Mouse (Mus musculus): ENCODE results near the gene Tnc. TPM values are rescaled to one million over a fixed set of nuclear protein-coding genes. Genes with fewer than 3 reads are reported as not detected.
"Not testable (repeated sequence)": the region's sequence is repeated elsewhere in the genome, so short reads cannot be mapped to it uniquely, and the experiment has no call there.

Tnc gene
- polyA plus RNA-seq, 1 experiment from 2014 or later = 64.2 TPM

DNA sequence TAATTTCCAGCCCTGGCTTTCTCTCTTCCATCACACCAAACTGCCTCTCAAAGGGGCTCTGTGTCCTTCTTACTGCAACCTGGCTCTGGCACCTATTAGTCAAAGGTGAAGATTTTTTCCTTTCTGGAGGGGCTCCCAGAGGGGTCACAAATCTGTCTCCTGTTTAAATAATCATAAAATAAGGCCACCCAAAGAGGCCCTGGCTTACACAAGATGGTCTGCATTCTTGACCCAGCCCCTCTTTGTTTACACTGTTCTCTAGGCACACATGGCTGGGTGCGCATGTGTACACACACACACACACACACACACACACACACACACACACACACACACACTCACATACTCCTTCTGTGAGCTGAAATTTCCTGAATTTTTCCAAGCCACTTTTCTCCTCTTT is 83.4 kb downstream of the Tnc start:
- H3K9ac ChIP-seq (ENCODE audit: low read depth, low read length) = no peak overlapping the region
- ATAC-seq = no peak
- H3K9me3 ChIP-seq (replicated peaks; ENCODE audit: control insufficient read depth, low read length, poor library complexity, severe bottlenecking) = no peaks in the 10 kb centered on the region
- no peak overlapping the region for H3K4me2 ChIP-seq (ENCODE audit: low read length)
- no peaks in the 10 kb centered on the region for H3K27me3 ChIP-seq (ENCODE audit: control insufficient read depth, insufficient read depth, low read depth, low read length)
- H3K4me1 ChIP-seq (ENCODE audit: control insufficient read depth, insufficient read depth, low read length) = no peaks in the 10 kb centered on the region
- no peak overlapping the region for H3K4me3 ChIP-seq (ENCODE audit: low read depth, low read length)
- WGBS = 88% methylated on average over 1 of the region's 1 CpGs
- no peak overlapping the region for H3K27ac ChIP-seq (ENCODE audit: low read length)
- H3K36me3 ChIP-seq (ENCODE audit: control insufficient read depth, insufficient read depth, low read length) = no peaks in the 10 kb centered on the region

DNA sequence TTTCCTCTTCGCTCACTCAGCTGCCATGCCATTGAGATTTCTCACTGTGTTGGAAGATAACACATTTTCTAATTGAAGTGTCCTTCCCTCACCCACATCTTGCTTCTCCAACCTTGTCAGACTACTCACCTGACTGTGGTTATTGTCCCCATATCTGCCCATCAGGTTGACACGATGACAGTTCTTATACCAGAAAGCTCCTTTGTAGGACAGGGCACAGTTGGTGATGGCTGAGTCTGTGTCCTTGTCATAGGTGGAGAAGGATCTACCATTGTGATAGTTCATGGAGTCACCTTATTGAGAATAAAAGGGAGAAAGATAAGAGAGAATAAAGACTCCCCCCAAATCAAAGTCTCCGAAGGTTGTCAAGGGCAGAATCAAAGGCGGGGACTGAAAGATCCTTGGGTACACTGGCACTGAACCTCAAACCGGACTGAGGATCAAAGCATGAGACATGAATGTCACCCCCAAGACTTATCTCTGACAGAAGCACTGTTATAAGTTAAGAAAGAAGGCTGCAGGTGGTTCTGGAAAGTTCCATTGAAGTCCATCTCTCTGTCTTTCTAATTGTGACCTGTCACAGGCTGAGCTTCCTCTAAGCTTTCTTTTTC is 84.9 kb downstream of the Tnc start:
- Histone ChIP-seq H3K4me1 (ENCODE audit: control insufficient read depth, insufficient read depth, low read length) (no peaks in the 10 kb centered on the region), H3K9me3 (replicated peaks; ENCODE audit: control insufficient read depth, low read length, poor library complexity, severe bottlenecking) (no peaks in the 10 kb centered on the region), H3K36me3 (ENCODE audit: control insufficient read depth, insufficient read depth, low read length) (no peaks in the 10 kb centered on the region), H3K4me2 (ENCODE audit: low read length) (no peak overlapping the region), H3K9ac (ENCODE audit: low read depth, low read length) (no peak overlapping the region), H3K27me3 (ENCODE audit: control insufficient read depth, insufficient read depth, low read depth, low read length) (no peaks in the 10 kb centered on the region), H3K4me3 (ENCODE audit: low read depth, low read length) (no peak overlapping the region), H3K27ac (ENCODE audit: low read length) (no peak overlapping the region)
- peak; percentile 54; the same call in 1 of the 2 replicates for ATAC-seq
- WGBS = 89% methylated on average over 5 of the region's 5 CpGs

GRCm38 (mm10) chr4:63958601-63959000 is 88.2 kb downstream of the Tnc start:
- no peaks in the 10 kb centered on the region for H3K36me3 ChIP-seq (ENCODE audit: control insufficient read depth, insufficient read depth, low read length)
- H3K9ac ChIP-seq (ENCODE audit: low read depth, low read length) = no peak overlapping the region
- WGBS = 91% methylated on average over 4 of the region's 4 CpGs

DNA sequence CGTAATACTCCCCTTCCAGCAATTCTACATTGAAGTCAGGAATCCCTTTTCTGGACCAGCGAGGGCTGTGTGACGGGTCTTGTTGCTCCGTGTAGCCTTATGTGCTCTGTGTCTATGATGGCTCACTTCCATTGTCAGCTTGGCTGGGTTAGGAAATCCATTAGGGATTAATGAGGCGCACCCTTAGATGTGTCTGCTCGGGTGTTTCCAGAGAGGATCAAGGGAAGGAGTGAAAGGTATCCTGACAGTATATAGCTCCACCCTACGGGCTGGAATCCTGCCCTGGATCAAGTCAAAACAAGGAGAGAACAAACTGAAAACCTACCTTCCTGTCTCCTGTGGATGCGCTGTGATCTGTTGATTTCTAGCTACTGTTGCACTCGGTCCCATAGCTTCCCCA is 96.8 kb downstream of the Tnc start:
- ATAC-seq = 0 out of 2 replicates have a peak, but pooled peaks have one; percentile 21
- H3K27me3 ChIP-seq (ENCODE audit: control insufficient read depth, insufficient read depth, low read depth, low read length) = no peaks in the 10 kb centered on the region
- H3K9me3 ChIP-seq (replicated peaks; ENCODE audit: control insufficient read depth, low read length, poor library complexity, severe bottlenecking) = no peaks in the 10 kb centered on the region
- no peak overlapping the region for H3K4me3 ChIP-seq (ENCODE audit: low read depth, low read length)
- no peaks in the 10 kb centered on the region for H3K4me1 ChIP-seq (ENCODE audit: control insufficient read depth, insufficient read depth, low read length)
- H3K36me3 ChIP-seq (ENCODE audit: control insufficient read depth, insufficient read depth, low read length) = no peaks in the 10 kb centered on the region
- no peak overlapping the region for H3K9ac ChIP-seq (ENCODE audit: low read depth, low read length)
- H3K4me2 ChIP-seq (ENCODE audit: low read length) = no peak overlapping the region
- 84% methylated on average over 9 of the region's 9 CpGs for WGBS
- no peak overlapping the region for H3K27ac ChIP-seq (ENCODE audit: low read length)

More at GRCm38 (mm10) chr4:63958601-63959000, 88.2 kb downstream of the Tnc start:
- Histone ChIP-seq H3K9me3 (replicated peaks; ENCODE audit: control insufficient read depth, low read length, poor library complexity, severe bottlenecking) (no peaks in the 10 kb centered on the region), H3K4me1 (ENCODE audit: control insufficient read depth, insufficient read depth, low read length) (no peaks in the 10 kb centered on the region), H3K27ac (ENCODE audit: low read length) (no peak overlapping the region), H3K27me3 (ENCODE audit: control insufficient read depth, insufficient read depth, low read depth, low read length) (no peaks in the 10 kb centered on the region), H3K4me2 (ENCODE audit: low read length) (no peak overlapping the region), H3K4me3 (ENCODE audit: low read depth, low read length) (no peak overlapping the region)
- no peak for ATAC-seq

DNA sequence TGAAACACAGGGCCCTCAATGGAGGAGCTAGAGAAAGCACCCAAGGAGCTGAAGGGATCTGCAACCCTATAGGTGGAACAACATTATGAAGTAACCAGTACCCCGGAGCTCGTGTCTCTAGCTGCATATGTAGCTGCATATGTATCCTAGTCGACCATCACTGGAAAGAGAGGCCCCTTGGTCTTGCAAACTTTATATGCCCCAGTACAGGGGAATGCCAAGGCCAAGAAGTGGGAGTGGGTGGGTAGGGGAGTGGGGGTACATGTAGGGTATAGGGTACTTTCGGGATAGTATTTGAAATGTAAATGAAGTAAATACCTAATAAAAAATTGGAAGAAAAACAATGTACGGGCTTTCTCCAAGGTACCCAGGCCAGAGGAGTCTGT is 98.1 kb downstream of the Tnc start:
- H3K27ac ChIP-seq (ENCODE audit: low read length); H3K9ac ChIP-seq (ENCODE audit: low read depth, low read length); H3K4me2 ChIP-seq (ENCODE audit: low read length); H3K27me3 ChIP-seq (ENCODE audit: control insufficient read depth, insufficient read depth, low read depth, low read length); H3K4me3 ChIP-seq (ENCODE audit: low read depth, low read length); H3K9me3 ChIP-seq (replicated peaks; ENCODE audit: control insufficient read depth, low read length, poor library complexity, severe bottlenecking); H3K36me3 ChIP-seq (ENCODE audit: control insufficient read depth, insufficient read depth, low read length); H3K4me1 ChIP-seq (ENCODE audit: control insufficient read depth, insufficient read depth, low read length): not testable (repeated sequence)
- WGBS = 83% methylated on average over 5 of the region's 5 CpGs
- ATAC-seq = peak; percentile 57; the same call in 1 of the 2 replicates

GRCm38 (mm10) chr4:63948066-63948687 is 98.6 kb downstream of the Tnc start:
- Histone ChIP-seq H3K36me3 (ENCODE audit: control insufficient read depth, insufficient read depth, low read length) (no peaks in the 10 kb centered on the region), H3K4me2 (ENCODE audit: low read length) (no peak overlapping the region), H3K27me3 (ENCODE audit: control insufficient read depth, insufficient read depth, low read depth, low read length) (no peaks in the 10 kb centered on the region), H3K9me3 (replicated peaks; ENCODE audit: control insufficient read depth, low read length, poor library complexity, severe bottlenecking) (no peaks in the 10 kb centered on the region), H3K4me3 (ENCODE audit: low read depth, low read length) (no peak overlapping the region), H3K27ac (ENCODE audit: low read length) (no peak overlapping the region), H3K9ac (ENCODE audit: low read depth, low read length) (no peak overlapping the region), H3K4me1 (ENCODE audit: control insufficient read depth, insufficient read depth, low read length) (no peaks in the 10 kb centered on the region)
- peak; percentile 87 for ATAC-seq
- 40% methylated on average over 12 of the region's 12 CpGs for WGBS

GRCm38 (mm10) chr4:63943813-63944212 is 103.0 kb downstream of the Tnc start:
- H3K27ac ChIP-seq (ENCODE audit: low read length) = no peak overlapping the region
- no peaks in the 10 kb centered on the region for H3K9me3 ChIP-seq (replicated peaks; ENCODE audit: control insufficient read depth, low read length, poor library complexity, severe bottlenecking)
- no peak overlapping the region for H3K4me3 ChIP-seq (ENCODE audit: low read depth, low read length)
- no peaks in the 10 kb centered on the region for H3K4me1 ChIP-seq (ENCODE audit: control insufficient read depth, insufficient read depth, low read length)
- H3K36me3 ChIP-seq (ENCODE audit: control insufficient read depth, insufficient read depth, low read length) = no peaks in the 10 kb centered on the region
- 74% methylated on average over 5 of the region's 5 CpGs for WGBS
- no peak overlapping the region for H3K9ac ChIP-seq (ENCODE audit: low read depth, low read length)
- ATAC-seq = no peak
- H3K27me3 ChIP-seq (ENCODE audit: control insufficient read depth, insufficient read depth, low read depth, low read length) = no peaks in the 10 kb centered on the region
- no peak overlapping the region for H3K4me2 ChIP-seq (ENCODE audit: low read length)

DNA sequence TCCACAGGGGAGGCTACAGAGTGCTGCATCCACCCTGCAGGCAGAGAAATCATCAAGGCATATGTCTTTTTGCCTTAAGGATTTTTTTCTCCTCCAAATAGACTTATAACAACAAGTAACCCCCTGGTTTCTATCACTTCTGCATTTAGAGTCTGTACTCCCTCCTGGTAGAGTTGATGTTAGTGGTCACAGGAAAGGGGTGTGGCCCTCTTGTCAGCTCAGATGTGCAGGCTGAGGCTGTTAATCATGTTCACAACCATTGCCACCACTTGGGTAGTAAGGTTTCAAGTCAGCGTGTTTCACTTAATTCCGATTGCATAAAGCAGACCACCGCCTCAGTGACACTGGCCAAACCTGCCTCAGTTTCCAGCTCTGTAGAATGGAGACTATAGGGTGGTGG is 103.9 kb downstream of the Tnc start:
- Histone ChIP-seq H3K9ac (ENCODE audit: low read depth, low read length) (no peak overlapping the region), H3K27me3 (ENCODE audit: control insufficient read depth, insufficient read depth, low read depth, low read length) (no peaks in the 10 kb centered on the region), H3K4me2 (ENCODE audit: low read length) (no peak overlapping the region), H3K36me3 (ENCODE audit: control insufficient read depth, insufficient read depth, low read length) (no peaks in the 10 kb centered on the region), H3K4me3 (ENCODE audit: low read depth, low read length) (no peak overlapping the region), H3K4me1 (ENCODE audit: control insufficient read depth, insufficient read depth, low read length) (no peaks in the 10 kb centered on the region), H3K27ac (ENCODE audit: low read length) (no peak overlapping the region), H3K9me3 (replicated peaks; ENCODE audit: control insufficient read depth, low read length, poor library complexity, severe bottlenecking) (no peaks in the 10 kb centered on the region)
- 96% methylated on average over 3 of the region's 3 CpGs for WGBS
- no peak for ATAC-seq

- H3K4me2 ChIP-seq (ENCODE audit: low read length) = no peak overlapping the region
- WGBS = 96% methylated on average over 2 of the region's 2 CpGs
- no peaks in the 10 kb centered on the region for H3K4me1 ChIP-seq (ENCODE audit: control insufficient read depth, insufficient read depth, low read length)
- no peak overlapping the region for H3K27ac ChIP-seq (ENCODE audit: low read length)
- no peaks in the 10 kb centered on the region for H3K36me3 ChIP-seq (ENCODE audit: control insufficient read depth, insufficient read depth, low read length)
- no peaks in the 10 kb centered on the region for H3K9me3 ChIP-seq (replicated peaks; ENCODE audit: control insufficient read depth, low read length, poor library complexity, severe bottlenecking)
- no peaks in the 10 kb centered on the region for H3K27me3 ChIP-seq (ENCODE audit: control insufficient read depth, insufficient read depth, low read depth, low read length)
- no peak overlapping the region for H3K9ac ChIP-seq (ENCODE audit: low read depth, low read length)
- ATAC-seq = no peak
- H3K4me3 ChIP-seq (ENCODE audit: low read depth, low read length) = no peak overlapping the region
These were observed 105.4 kb downstream of the Tnc start for GRCm38 (mm10) chr4:63941420-63941819.

Measured in midbrain, embryonic 16.5 days (tissue).